Mouse (Mus musculus): Measurements from ENCODE around the gene Lsm8.
A peak's percentile ranks its signal among the peaks of the same experiment; 100 is the strongest.

- TF ChIP-seq POLR2A (IDR thresholded peaks at IDR 0.05; ENCODE audit: insufficient read depth, low read depth, low read length) = peak; percentile 97
- TF ChIP-seq CTCF (IDR thresholded peaks at IDR 0.05) = 0 out of 2 replicates have a peak, but pooled peaks have one; percentile 3
Measured at GRCm38 (mm10) chr6:18848051-18848701, at the start of gene Lsm8.

Data from heart, adult 2 months (tissue).